Mouse (Mus musculus) brain, embryonic 14.5 days (tissue): ENCODE measurements at regions not wholly inside any gene's neighbourhood (a gene's known extent, or its start where the extent isn't known, plus 50 kb on each side); places are given as distances from the start of the nearest gene placed in this dataset.

Experiments used
- CTCF ChIP-seq: fragments of 200-500 bp; IDR thresholded peaks from 2 replicates; pipeline ENCODE4 v1.5.1; 2012; ENCODE audit warnings: inconsistent platforms, mild to moderate bottlenecking, moderate library complexity, borderline replicate concordance; ENCODE audit not compliant: insufficient read depth, insufficient read length; ENCODE audit errors: extremely low read depth
- POLR2A ChIP-seq: fragments of 200-500 bp; IDR thresholded peaks from 2 replicates; pipeline ENCODE4 v1.6.1; 2012; ENCODE audit warnings: mild to moderate bottlenecking, inconsistent platforms, borderline replicate concordance; ENCODE audit not compliant: poor library complexity, insufficient read depth, insufficient read length, severe bottlenecking; ENCODE audit errors: extremely low read depth

DNA sequence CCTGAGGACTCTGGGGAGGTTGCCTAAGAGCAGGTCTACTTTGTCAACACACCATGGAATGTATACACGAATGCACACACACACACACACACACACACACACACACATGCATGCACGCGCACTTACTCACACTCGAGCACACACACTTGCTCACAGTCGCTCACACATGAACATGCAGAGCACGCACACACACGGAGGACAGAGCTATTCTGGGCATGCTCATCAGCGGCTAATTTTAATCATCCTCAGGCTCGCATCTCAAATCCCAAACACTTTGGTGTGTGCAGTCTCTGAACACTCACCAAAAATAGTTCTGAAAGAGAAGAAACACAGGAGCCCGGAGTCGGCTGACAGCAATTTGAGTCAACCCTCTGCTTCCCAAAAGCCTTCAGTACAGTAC, 122.0 kb downstream of the 2410131K14Rik start:
- TF ChIP-seq CTCF (no peak), POLR2A (no peak)
